Mouse (Mus musculus): ENCODE measurements around the gene Sipa1l3.

Gene Sipa1l3

DNA sequence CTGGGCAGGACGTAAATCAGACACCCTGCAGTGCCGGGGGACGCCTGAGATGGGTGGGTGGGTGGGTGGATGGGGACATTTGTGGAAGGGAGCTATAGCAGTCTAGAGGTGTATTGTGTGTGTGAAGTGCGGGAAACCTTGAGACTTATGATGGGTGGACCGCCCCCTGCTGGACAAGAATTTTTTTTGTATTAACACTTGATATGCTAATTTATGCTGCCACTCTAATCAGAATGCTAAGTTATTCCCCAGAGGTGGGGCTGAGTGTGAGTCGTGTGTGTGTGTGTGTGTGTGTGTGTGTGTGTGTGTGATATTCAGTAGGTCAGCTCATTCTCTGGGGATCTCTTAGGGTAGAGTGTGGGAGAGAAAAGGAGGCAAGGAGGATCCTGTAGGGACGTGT lies 211.8 kb downstream of the Sipa1l3 start:
- DNase-seq (ENCODE audit: extremely low read depth, low read depth), result peak; percentile 81

DNA sequence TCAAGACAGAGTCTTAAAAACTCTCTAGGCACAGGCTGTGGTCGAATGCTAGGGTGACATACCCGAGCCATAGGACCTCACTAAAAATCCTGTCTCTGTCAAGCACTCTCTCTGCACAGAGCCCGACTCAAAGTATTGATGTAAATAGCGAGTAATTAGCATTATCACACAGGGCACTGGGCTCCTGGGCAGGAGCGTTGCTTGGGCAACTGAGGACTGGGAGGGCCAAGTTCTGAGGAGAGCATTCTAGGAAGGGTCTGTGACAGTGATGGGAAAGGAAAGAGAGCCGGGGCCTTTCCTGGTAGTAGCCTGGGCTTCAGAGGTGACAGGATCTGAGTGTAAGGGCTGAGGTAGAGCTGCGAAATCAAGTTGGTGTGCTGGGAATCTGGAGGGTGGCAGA lies 212.3 kb downstream of the Sipa1l3 start:
- no peak for DNase-seq (ENCODE audit: extremely low read depth, low read depth)

DNA sequence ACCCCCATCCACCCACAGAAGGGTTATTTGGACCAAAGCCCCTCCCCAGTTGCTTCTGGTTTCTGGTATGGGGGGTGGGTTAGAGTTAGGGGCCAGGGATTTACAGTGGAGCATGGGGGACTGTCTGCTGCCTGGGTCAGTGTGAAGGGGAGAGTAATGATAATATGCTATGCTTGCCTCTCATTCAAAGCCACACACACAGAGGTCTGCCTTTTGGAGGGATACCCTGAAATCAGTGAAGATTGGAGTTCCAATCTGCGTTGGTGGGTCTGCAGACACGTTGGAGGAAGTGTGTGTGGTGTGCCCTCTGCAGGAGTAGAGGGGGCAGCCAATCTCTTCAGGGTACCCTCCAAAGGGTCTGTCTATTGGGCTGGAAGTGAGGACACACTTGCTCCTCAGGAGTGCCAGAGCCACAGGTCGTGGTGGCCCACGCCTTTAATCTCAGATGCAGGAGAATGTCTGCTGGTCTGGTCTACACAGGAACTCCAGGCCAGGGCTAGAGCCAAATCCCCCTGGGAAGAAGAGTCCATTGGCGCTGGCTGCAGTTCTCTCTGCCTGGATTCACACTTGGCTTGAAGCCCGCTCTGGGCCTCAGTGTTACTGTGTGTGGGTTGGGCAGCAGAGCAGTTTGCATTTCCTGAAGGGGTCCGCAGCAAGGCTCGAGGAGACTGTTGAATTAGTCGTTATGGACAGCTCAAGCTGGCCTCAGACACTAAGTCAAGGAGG lies 213.0 kb downstream of the Sipa1l3 start:
- DNase-seq (ENCODE audit: extremely low read depth, low read depth), result no peak

DNA sequence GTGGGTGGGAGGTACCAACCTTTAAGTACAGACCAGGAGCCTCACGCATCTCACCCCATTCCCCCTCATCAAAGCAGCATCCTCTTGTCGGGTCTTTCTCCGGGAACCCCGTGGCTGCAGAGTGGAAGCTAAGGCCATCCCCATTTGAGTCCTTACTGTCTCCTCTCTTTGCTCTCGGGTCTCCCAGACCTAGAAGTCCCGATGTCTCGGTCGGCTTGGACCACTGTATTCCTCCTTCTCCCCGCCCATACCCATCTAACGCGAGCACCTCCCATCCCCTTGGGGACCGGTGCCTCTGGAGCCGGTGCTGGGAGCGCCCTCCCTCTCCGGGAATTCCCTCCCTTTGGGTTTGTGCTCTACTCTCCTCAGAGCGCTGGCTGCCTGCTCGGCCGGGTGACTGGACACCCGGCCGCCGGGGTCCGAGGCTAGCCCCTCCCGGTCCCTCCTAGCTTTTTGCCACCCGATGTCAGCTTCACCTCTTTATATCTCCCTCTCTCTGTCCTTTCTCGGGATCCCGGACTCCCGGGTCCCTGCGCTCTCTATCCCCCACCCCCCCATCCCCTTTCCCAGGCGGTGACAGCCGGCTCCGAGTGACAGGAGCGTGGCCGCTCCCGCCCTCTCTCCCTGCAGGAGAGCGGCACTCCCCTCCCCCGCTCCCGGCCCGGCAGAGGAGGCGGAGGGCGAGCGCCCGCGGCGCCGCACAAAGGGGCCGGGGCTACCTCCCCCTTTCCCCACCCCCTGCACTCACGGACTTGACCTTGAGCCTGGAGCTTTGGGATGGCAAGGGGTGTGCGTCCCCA lies 213.8 kb downstream of the Sipa1l3 start:
- DNase-seq (ENCODE audit: extremely low read depth, low read depth), result no peak

DNA sequence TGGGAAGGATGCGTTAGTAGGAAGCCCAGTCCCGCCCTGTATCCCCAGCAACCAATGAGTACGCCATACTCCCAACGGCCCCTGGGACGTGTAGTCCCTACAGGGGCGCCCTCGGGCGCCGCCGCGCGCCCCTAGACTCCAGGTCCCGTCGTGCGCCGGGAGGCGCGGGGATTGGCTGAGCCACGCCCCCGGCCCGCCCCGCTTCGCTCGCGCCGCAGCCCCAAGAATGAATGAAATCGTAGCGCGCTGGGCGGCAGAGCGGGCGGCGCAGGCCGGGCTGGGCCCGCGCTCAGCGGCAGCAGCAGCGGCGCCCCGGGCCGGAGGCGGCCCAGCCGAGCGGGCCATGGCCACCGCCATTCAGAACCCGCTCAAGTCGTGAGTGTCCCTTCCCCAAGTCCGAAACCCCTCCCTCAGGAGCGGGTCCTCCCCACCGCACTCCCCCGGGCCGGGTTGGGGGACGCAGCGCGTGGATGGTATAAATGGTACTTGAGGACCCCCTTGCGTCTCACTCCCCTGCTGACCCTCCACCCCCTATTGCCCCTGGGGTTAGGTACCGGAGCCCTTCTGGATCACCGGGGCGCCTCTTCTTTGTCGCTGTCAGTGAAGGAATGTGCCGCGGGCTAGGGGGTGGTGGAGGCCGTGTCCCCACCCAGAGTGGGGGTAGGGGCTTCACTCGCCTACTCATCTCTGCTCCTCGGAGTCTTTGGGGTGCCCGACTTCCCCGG lies 214.5 kb downstream of the Sipa1l3 start, which contains the start of gene Dpf1:
Gene Dpf1, plus strand, starts transcription at position 214 of the 725 bp plus-strand sequence.
- DNase-seq (ENCODE audit: extremely low read depth, low read depth), result no peak

DNA sequence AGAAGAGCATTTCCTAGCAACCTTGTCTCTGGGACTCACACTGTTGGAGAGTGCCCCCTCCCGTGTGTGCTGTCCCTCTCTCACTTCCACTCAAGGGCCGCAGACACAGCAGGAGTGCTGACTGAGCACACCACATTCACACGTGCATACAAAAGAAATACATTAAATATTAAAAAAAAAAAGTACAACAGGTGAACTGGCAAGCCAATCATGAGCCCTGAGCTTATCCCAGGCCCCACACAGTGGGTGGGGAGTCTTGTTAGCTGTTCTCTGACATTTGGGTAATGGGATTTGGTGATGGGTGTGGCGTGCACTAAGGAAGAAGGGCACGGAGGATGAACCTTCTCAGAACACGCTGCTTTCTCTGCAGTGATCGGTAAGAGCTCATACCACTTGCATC lies 215.8 kb downstream of the Sipa1l3 start:
- no peak for DNase-seq (ENCODE audit: extremely low read depth, low read depth)

DNA sequence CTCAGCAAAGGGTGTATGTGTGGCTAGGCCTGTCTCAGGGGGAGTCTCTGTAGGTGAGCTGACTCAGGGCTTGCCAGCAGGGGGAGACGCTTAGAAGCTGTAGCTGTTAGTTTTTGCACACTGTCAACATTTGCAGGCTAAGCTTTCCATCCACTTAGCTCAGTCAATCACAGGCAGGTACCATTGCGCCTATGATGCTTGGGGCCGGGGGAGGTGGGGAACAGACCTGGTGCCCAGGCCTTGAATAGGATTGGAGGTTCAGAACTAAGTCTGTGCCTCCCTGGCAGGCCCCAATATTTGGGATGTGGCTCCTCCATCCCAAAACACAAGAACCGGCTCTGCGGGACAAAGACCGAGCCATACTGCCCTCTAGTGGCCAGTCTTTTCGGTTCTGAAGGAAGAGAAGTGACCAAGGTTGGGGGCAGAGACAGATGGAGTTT lies 217.3 kb downstream of the Sipa1l3 start:
- no peak for DNase-seq (ENCODE audit: extremely low read depth, low read depth)

DNA sequence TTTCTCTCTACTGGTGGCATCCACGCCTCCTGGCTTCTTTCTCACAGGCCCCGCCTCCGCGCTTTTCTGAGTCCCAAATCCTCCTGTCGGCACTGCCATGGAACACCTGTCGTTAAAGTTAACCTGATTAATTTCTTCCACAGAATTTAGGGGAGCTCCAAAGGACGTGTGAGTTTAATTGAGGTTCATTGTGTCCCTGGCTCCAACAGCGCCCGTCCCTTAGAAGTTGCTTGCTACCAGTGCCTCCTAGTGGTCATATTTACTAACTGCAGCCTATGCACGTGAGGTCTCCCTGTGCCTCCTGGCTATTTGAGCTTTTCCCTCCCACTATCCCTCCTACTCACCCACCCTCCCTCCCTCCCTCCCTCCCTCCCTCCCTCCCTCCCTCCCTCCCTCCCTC lies 221.4 kb downstream of the Sipa1l3 start:
- no peak for DNase-seq (ENCODE audit: extremely low read depth, low read depth)

DNA sequence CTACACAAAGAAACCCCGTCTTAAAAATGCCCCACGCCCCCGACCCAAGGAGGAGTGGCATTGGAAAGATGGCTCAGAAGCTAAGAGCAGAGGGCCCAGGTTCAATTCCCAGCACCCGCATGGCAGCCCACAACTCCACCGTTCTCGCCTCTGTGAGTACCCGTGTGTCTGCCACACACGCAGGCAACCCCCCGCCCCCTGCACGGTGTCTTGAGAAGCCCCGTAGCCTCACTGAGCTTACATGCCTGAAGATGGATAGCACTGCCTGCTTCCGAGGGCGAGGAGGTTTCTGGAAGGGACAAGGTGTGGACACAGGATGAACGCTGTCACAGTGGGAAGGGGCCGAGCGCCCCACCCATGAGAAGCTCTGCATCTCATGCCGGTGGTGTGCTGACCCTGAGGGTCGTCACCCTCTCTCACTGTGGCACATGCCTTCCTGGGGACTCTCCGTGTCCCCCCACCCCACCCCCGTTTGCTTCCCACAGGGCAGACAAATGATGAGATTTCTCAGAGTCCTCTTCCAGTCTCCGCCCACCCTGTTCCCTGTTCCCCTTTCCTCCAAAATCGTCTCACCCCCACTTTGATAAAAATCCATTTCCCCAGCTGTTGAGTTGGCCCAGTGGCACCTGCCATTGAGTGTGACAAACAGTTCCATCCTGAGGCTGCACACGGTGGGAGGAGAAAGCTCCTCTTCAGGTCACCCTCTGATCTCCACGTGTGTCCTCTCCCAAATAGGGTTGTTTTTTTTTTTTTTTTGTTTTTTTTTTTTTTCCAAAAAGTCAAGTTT lies 222.4 kb downstream of the Sipa1l3 start:
- DNase-seq (ENCODE audit: extremely low read depth, low read depth), result no peak

DNA sequence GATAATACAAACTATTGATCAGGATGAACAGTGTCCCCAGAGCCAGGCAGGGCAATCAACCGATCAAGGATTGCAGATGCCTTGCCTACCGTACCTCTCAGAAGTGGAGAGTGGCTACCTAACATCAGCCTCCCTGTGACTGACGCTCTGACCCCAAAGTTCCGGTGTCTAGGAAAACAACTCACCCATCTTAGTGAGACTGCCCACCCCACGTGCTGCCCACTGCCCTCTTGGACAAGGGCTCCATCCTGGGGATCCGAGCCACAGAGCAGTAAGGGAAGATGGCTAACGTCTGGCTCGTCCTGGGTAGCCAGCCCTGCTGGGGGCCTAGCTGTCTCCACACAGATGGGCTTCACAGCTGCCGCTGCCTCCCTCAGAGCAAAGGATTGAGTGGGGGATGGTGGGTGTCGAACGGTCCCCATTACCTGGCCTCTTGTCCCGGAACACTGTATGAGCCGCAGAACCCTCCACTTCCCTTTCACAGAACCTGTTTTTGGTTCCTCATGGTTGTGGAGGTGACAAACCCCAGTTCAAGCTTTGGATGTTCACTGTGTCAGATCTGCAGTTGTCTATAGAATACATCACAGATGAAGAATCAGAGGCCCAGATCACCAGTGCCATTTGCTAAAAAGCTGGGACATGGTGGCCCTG lies 224.2 kb downstream of the Sipa1l3 start:
- DNase-seq (ENCODE audit: extremely low read depth, low read depth), result no peak

DNA sequence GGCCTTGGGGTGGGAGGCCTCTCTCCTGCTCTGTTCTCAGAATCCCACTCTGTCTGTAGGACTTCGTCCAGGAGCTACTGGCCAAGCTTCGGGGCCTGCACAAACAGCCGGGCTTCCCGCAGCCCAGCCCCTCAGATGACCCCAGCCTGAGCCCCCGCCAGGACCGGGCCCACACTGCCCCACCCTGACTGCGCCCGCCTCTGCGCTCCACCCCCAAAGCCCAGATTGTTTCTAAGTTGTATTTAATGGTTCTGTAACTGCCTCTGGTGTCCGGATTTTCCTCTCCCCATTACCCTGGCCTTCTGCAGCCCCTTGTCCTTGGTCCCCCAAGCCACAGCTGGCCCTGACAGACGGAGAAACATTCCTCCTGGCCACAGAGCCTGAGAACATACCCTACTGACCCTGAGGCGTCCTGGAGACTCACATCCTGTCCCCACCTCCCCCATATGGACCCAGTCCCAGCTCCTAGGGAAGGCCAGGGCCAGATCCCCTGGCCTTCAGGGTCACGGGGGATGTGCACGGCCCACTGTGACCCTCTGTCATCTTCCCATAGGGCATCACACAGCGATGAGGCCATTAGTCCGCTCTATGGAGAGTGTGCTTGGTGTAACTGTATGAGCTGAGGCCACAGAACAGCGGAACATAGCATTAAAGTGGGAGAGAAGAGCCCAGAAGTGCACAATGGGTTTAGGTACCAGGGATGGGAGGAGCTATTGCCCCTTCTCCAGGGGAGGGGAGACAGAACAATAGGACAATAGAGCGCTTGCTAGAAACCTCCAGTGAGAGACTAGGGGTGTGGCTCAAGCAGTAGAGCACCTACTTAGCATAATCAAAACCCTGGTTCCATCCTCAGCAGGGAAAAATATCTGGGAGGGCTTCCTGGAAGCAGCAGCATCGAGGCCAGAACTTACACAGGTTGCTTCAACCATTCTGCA lies 225.0 kb downstream of the Sipa1l3 start:
- no peak for DNase-seq (ENCODE audit: extremely low read depth, low read depth)

DNA sequence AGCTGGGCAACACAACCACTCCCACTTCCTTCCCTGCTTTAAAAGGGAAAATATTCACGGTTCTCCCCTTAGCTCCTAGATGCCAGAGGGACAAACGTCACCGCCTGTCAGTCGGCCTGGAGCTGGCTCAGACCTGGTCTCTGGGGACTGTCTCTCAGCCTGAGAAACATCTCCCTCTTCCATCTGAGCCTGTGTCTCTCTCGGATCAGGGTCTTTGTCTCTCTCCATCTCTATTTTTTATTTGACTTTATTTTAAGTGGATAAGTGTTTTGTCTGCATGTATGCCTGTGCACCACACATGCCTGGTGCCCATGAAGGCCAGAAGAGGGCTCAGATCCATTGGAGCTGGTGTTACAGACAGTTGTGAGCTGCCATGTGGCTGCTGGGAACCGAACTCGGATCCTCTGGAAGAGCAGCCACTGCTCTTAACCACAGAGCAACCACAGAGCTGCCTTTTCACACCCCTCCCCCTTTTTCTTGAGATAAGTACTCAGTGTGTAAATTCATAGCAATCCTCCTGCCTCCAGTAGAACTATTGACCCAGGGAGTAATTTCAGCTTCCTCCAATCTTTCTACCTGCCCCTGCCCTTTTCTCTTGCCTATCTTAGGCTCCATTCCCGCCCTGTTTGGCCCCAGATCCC lies 225.9 kb downstream of the Sipa1l3 start:
- DNase-seq (ENCODE audit: extremely low read depth, low read depth), result no peak

DNA sequence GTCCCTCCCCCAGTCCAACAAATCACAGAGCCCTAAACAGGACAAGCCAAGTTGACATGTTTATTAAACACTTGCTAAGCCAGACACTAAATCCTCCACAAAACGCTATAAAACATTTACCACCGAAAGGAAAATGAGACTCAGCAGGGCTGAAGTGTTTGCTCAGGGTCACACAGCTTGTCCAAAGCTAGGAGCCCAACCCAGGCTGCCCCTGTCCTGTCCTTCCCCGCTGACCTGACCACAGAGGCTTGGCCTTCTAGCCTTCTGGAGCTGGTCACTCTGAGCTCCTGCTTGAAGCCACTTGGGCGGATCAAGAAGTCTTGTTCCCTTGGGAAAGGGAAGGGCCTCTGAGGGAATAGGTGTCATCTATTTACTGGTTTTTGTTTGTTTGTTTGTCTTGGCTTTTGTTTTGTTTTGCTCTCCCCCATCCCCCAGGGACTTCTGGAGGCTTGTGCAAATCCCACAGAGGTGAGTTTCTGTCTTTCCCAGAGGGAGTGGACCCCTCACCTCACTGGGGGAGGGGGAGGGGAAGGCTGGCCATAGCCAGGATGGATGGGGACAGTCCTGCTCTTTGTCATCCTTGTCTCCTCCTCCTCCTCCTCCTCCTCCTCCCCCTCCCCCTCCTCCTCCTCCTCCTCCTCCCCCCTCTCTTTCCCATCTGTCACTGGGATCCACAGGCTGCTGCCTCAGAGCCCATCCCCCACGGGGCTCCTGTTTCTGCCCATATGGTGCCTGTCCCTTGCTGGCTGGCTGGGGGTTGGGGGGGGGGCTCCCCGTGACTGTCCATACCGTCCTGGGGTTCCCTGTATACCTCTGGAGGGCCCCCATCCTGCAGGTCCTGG lies 226.6 kb downstream of the Sipa1l3 start:
- no peak for DNase-seq (ENCODE audit: extremely low read depth, low read depth)

DNA sequence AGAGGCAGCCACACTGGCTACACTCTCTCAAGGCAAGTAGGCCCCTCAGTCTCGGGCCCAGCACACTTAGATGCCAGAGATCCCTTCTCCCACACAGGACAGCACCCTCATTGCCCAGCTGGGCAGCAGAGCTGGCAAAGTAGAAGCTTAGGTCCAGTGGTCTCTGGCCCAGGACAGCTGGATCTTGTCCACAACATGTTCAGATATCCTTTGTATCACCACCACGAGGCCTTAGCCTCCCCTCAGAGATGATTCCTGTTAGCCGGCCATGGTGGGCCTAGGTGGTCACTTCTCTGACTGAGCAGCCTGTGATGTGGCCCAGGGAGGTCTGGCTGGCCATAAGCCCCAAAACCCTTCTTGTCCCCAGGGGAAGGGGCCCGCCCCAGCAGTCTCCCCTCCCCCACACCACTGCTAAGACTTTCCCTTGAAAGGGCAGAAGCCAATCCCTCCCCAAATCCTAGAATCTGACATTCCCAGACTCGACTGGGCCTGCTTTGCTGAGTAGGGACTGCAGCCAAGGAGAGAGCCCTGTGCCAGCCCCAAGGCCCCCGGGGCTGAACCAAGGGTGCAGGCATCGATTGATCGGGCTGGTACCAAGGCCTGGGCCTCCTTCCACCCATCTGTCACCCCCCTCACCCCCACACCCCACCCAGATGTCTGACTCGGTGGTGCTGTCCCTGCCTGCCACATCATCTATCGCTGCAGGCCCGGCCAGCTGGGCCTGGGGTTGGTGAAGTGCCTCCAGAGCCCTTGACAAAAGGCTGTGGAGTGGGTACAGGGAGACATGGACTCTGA lies 227.6 kb downstream of the Sipa1l3 start:
- no peak for DNase-seq (ENCODE audit: extremely low read depth, low read depth)

DNA sequence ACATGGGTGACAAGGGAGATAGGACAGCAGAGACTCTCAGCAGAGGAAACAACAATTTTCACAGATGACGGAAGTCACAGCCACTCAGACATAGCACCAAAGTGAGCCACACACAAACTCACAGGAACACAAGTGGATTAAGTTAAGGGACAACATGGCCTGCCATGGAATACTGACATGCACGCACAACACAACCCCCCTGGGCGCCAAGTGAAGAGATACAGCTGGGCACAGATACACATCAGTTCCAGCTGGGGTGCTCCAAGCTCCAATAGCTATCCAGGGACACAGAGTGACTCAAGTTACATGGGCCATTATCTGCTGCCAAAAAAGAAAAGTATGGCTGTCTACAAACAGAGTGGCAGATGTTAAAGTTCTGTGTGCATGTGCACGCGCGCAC lies 228.6 kb downstream of the Sipa1l3 start:
- no peak for DNase-seq (ENCODE audit: extremely low read depth, low read depth)

DNA sequence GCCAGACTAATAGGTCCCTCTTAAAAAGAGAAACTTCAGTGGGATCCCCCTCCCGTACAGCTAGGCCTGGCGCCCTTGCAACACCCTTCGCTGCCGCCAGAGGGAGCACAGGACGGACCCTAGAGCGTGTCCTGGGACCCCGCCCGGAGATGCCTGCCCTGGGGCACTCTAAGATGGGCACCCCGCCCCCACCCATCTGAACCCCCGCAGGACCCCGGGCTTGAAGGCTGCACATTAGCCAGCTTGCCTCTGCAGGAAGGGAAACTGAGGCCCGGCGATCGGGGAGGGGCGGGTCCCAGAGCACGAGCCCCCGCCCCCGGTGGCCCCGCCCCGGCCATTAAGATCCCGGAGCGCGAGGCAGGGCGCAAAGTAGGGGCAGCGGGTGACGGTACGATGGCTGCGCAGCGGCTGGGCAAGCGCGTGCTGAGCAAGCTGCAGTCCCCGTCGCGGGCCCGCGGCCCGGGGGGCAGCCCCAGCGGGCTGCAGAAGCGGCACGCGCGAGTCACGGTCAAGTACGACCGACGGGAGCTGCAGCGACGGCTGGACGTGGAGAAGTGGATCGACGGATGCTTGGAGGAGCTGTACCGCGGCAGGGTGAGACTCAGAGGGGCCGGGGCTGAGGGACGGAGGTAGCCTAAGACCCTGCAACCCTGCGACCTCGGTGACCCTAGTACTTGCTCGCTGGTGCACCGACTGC lies 229.4 kb downstream of the Sipa1l3 start, which contains the start of gene Ppp1r14a:
Gene Ppp1r14a, plus strand, starts transcription at position 367 of the 697 bp plus-strand sequence.
- no peak for DNase-seq (ENCODE audit: extremely low read depth, low read depth)

DNA sequence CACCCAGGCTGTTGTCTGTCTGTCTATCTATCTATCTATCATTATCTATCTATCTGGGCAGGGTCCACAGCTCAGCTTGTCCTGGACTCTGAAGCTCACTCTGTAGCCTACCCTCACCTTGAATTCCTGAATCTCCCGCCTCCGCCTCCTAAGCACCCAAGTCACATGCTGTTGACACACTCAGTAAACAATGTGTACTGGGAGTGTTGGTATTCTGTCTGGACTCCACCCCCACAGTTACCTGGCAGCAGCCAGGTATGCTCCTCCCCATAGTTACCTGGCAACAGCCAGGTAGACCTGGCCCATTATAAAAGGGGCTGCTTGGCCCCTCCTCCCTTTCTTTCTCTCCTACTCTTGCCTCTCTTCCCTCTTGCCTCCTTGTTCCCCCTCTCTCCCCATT lies 230.4 kb downstream of the Sipa1l3 start:
- no peak for DNase-seq (ENCODE audit: extremely low read depth, low read depth)

All from MEL-GATA-1-ER (cell line).